Mouse (Mus musculus) ovary, postnatal 14 days (tissue): ENCODE measurements at regions not wholly inside any gene's neighbourhood (a gene's known extent, or its start where the extent isn't known, plus 50 kb on each side); places are given as distances from the start of the nearest gene placed in this dataset.

Experiments
- DNase-seq: peaks from one replicate; pipeline ENCODE4 v3.0.0; 2022; ENCODE audit warnings: low spot score

DNA sequence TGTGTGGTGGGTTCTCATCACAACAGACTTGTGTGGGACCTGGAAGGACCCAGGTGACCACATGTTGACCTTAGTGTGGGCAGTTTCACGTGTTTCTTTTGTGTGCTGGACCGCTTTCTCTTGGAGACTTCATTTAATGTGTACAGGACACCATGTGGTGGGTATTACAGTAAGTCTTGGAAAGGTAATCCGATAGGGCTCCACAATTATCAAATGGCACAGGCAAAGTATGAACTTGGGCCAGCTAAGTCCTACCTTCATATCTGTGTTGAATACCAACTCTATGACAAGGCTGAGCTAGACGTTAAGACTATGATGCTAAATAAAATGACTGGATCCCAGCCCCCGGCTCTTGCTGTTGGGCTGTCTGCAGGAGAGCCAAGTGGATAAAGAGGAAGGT lies 173.5 kb downstream of the 1500009L16Rik start:
- DNase-seq = no peak

DNA sequence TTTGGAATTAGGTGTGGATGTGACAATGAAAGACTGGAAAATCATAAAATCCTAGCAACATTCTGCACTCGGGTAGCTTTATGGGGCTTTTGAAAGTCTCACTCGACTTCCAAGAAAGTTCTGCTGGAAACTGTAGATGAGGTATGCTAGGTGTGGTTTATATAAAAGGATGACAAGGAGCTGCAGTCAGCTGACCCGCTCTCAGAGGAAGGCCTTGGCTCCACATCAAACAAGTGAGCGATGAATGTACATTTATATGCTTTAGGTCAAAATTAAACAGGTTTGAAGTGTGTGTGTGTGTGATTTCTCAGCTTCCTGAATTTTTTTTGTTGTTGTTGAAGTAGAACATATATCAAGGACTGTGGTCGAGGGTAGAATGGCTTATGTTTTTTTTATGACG lies 174.9 kb downstream of the 1500009L16Rik start:
- DNase-seq = no peak

DNA sequence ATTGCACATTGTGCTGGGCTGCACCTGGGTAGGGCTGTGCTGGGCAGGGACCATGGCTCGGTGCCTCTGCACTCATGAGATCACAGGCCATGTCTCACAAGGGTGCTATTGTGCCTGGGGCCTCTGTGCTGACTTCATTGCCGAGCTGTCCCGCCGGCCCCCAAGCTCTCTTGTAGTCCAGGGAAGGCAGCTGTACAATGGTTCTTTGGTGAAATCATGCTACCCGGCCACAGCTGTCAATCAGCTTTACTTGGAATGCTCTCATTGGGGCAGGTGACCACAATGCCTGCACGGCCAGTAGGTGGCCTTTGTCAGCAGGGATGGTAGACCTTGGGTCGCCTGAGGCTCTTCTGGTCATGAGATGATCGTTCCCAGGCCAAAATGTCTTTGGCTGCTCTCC lies 184.1 kb downstream of the 1500009L16Rik start:
- no peak for DNase-seq

DNA sequence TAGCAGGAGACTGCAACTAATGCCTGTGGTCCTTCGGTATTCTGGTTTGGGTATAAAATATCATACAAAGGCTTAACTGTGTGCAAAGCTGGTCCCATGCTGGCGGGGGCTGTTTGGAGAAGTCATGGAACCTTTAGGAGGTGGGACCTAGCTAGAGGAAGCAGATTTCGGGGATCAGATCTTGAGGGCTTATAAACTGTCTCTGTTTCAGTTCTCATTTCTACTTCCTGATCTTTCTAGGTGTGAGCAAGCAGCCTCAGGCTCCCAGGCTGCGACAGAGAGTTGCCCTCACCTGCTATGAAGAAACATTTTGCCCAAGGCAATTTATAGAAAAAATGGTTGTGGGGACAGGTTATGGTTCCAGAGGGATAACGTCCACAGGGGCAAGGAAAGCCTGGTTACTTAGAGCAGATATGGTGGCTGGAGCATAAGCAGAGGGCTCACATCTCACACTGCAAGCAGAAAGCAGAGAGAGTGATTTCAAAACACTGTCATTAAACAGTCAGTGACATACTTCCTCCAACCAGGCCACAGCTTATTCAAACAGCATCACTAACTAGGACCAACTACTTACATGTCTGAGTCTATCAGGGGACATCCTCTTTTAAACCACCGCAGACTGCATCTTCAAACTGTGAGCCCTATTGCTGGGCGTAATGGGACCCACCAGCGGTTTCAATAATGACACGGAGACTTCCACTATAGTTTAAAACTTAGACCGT lies 188.1 kb downstream of the 1500009L16Rik start:
- no peak for DNase-seq

DNA sequence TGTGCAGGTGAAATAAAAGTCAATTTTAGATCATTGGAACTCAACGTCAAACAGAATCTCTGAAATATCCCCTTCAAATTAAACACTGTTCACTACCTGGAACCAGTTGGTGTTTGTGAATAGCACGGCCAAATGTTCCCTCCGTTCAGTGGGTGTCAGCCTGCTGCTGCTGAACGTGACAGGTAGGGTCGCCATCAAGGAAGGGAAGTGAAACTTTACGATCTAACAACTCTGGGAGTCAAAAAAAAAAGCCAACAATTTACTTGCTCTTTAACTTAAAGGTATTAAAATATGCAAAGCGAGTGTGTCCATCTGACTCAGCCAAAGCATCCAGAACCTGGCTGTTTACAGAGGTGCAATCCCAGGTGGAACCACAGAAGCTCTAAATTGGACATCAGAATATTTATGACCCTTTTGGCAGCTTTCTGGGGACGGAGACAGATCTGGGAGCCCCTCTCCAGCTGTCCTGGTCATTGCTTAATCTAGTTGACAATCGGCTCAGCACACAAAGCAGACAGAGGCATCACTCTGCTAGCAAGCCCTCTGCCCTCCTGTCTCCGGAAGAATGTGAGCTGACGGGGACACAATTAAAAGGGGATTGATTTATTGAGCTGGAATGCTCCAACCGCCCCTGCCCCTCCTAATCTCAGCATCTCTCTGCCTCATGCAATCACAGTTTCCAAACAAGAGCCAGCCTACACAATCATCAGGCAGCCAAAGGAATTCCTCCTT lies 191.9 kb downstream of the 1500009L16Rik start:
- no peak for DNase-seq

DNA sequence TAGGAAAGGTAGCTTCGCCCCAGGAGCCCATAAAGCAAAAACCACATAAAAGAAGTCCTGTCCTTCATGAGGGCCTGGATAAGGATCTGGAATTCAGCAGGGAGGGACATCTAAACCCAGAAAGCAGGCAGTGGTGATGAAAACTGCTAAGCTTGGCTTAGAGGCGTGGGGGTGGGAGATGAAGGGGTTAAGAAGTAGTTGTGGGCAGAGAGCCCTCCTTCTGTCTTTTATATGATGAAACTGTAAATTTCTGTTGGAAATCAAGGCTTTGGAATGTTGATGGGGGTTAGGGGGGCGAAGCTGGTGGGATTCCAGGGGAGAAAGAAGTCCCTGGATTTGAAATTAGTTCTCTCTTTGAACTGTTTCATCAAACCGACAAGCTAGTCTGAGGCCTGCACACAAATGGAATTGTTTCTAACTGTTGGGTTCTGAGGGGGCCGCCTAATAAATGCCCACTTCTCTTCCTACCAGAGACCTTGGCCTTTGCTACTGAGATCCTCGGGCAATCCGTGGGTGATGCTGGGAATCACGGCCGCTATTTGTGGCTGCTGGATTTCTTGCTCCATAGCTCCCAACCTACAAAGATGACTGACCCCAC lies 192.6 kb downstream of the 1500009L16Rik start:
- no peak for DNase-seq

DNA sequence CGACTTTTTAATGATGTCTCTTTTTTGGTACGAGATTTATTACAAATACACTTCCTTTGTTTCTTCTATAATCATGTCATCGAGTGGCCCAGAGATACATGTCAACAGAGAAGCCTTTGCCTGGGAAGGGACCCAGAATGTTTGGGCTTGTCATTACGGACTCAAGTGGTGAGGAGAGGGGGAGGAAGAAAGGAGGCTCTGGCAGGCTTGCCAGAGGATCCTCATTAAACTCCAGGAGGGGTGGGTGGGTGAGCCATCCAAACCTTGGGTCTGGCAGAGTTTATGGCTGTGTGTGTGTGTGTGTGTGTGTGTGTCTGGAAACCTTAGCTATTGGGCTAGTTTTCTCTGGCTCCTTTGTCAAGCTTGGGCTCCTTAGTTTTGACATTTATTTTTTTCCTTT lies 204.3 kb downstream of the 1500009L16Rik start:
- DNase-seq = peak; percentile 31

DNA sequence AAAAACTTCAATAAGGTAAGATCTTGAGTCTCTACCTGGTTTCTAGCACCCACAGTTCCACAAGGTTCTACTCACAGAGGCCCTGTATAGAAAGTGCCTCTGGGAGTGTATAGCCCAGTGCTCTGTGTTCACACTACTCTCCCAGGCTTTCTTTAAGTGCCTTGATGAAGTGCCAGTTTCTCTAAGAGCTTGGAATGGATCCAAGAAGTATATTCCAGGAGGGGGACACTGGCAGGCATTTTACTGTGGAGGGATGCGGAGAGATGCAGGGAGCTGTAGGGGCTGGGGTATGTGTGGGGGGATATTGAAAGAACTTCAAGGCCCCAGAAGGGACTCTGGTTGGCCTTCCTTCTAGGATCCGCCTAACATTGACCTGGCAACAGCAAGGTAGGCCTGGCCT lies 204.9 kb downstream of the 1500009L16Rik start:
- no peak for DNase-seq

DNA sequence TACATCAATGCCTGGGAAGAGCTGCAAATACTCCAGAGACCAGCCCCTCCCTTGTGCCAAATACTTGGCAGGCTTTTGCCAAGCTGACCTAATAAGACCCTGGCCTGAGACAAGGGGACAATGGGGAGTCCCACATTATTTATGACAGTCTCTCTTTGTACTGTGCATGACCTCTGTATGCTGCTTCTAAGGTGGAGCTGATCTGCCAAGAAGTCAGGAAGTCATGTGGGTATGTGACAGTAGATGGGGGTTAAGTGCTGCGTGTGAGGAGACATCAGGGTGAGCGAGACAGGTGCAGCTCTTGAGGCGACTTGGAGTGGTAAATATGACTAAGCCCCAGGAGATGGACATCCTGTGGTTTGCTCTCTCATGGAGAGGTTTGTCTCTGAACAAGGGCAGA lies 209.1 kb downstream of the 1500009L16Rik start:
- no peak for DNase-seq

DNA sequence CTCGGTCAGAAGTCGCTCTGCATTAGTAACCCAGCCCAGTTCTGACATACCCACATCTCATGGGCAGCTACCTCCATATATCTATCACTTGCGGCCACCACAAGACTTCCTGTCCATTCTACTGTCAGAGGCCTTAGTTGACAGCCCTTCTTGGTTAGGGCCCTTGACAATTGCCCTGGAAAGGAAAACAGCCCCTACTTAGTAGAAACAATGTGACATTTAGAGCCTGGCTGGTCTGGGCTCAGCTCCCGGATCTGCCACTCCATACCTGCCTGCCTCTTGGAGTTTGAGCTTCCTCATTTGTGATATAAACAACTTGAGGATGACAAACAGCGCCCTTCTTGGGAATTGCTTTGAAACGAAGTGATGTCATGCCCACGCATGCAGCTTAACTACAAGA lies 210.5 kb downstream of the 1500009L16Rik start:
- DNase-seq = no peak

DNA sequence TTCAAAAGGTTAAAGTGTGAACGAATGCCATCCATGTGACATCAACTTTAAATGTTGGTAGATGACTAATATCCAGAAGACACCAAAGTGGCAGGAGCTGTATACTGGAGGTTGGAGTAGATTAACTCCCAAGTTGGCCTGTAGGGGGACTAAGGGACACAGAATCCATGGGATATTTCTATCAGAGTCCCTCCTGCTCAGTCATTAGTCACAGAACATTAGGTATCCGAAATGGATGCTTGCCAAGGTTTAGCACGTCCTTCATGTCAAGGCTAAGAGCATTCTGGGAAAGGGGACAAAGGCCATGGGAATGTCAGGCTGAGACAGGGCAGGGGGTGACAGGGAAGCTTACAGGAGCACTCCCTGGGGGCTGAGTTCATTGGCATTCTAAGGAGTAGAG lies 211.8 kb downstream of the 1500009L16Rik start:
- no peak for DNase-seq

DNA sequence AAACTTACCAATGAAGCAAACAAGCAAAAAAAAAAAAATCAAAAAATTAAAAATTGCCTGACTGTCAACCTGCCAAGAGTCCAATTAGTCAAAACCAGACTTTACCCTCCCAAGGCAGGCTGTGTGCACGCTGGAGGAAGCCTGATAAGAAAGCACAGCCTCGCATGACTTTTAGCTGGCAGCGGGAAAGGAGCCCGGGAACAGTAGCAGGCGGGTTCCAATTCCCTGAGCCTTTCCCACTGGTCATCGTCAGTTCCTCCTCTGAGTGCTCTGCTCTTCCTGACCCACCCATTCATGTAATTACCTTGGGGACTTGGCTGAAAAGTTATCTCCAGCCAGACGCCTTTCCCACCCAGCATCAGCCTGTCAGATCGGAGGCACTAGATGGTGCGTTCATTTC lies 214.5 kb downstream of the 1500009L16Rik start:
- no peak for DNase-seq

DNA sequence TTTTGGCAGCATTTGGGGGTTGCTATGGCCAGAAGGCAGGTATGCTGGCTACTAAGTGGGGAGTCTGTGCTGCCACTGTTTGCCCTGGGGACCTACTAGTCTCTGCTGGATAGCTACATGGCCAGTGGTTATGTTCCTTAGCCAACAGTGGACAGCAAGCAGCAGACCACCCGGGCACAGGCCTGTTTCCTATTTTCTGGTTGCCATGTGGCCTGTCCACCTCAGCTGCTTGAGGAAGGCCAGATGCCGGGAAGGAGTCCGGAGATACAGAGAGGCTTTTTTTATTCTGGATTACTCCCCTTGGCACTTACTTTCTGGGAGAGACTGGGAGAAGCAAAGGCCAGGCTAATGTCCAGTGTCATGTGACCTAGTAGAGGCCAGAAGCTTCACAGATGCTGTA lies 219.4 kb downstream of the 1500009L16Rik start:
- DNase-seq = no peak

DNA sequence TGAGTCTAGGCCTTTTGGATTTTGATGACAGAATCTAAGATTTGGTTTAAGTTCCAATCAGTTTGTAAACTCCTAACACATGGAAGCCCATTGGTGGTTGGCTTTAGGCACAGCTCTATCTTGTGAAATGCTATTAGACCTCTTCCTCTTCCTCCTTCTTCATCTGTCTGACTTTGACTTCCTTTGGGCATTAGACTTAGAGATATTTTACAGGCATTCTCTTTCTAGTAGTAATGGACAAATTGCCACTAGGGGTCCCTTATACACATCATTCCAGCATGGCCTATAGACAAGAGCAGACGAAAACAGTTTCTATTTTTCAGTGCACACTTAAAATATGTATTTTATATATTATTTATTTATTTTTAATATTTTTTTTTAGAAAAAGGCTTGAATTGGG lies 221.5 kb downstream of the 1500009L16Rik start:
- no peak for DNase-seq

DNA sequence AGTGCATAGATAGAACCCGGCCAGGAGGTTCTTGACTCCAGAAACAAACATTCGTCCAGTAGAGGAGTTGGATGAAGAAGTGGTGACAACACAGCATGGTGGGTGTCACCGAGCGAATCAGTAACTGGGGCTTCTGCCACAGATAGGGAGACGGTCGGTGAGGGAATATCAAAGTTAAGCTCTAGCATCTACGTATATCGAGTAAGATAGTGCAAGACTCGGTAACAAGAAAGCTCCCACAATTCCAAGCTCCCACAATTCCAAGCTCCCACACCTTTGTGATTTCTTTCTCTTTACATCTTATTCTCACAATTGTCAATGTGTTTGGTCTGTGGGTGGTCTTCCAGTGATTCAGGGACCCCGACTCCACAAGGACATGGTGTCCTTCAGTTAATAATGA lies 222.2 kb downstream of the 1500009L16Rik start:
- no peak for DNase-seq

DNA sequence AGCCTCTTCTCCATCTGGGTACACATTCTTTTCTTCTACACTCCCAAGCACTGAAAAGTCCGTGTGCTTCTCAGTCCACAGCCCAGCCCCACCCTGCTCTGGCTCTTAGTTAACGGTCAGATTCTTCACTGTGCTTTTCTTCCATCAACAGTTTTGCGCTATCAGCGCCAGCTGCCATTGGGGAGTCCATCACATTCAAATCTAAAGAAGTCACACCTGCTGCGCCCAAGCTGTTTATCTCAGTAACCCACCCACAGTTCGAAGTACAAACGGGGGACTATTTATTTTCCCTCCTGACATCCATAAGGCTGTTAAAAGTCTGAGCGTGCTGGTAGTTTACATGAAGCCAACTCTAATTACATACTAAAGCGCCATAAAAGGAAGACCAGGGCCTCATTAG lies 222.8 kb downstream of the 1500009L16Rik start:
- DNase-seq = no peak

DNA sequence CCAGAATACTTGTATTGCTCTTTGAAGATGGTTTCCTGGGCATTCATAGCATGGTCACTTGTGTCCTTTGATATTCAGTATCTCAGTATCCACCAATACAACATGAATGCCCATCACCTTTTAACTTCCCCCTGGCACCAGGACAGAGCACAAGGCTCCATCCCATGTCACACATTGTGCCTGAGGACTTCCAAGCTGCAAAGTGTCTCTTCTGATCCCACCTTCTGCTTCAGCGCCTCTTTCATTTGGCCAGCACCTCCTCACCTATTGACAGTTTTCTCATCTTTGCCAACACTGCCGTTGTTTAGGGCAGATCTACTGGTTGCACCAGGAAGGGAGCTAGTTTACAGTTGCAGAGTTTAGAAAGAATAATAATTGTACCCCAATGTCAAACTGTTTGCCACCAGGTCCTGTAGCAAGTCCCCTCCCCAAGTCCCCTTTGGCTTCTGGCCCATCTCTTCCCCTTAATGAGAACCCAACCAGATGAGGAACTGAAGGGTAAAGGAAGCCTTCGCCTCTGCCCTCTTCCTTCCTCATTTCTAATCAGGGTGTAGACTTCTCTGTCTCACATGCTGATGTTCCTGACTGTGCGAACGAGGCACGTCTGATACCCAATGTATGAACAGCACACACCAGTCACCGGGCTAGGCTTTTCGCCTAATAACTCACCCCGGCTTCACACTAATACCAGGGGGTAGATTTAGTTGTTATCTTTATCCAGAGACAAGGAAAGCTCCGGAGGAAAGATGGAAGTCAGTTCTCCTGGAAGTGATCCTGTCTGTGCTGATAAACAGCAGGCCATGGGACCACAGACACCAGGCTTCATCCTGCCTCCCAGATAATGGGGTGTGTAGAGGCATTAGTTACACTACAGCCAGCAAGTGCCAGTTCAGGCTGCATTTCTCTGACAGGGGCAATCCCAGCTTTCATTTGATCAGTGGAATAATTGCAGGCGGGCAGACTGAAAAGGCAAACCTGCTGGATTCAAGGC lies 223.8 kb downstream of the 1500009L16Rik start:
- DNase-seq = no peak

DNA sequence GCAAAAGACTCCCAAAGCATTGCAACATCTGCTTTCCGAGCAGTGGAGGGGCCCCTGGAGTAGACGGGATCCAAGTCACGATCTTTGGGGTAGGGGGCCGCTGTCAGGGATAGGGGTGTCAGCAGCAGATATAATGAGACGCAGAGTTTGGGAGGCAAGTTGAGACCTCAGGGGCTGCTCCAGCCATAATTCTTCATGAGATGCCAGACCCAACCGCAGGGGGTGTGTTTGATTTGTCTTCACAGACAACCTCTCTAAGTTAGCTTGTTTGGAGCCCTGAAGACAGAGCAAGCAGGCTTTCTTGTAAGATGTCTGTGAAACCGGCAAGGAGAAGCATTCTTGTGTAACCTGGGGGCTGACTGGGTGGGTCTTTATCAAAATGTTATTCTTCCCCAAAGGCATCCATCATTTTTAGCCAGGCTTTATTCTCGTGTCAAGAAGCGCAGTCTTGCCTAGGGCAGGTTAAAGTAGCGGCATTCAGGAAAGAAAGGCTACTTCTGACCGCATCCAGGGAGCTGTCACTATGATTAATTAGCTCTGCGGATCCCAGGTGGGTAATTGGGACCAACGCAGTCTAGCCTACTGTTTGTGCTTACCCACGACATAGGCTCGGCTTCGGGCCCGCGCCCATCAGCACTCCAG lies 234.6 kb downstream of the 1500009L16Rik start:
- no peak for DNase-seq

DNA sequence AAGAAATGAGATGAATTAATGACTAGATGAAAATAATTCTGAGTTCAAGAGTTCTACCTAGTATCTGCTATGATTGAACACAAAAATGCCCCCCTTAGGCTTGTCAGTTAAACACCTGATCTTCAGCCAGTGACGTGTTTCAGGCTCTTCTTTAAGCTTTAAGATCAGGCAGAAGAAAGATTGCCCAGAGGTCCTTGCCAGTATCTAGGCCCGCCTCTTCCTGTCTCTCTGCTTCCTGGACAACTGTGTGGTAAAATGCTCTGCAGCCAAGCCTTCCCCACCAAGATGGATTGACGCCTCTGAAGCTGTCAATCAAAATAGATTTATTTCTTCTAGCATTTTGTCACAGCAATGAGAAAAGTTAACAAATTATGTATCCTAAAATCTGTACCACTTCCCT lies 235.7 kb downstream of the 1500009L16Rik start:
- DNase-seq = no peak

DNA sequence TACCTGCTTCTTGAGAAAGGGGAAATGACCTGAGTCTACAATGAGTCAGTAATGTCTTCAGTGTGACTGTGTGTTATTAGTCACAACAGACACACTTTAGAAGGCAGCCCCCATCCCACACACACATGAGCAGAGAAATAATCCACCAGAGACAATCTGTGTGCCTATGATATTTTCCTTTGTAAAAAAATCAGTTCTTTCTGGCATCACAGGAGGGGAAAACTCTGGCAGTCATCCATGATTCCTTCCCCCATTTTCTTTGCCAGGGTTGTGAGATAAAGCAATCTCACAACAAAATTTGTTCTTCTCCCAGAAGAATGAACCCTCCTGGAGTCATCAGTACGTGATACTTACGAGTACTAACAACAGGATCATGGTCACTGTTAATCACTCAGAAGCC lies 236.2 kb downstream of the 1500009L16Rik start:
- DNase-seq = no peak

DNA sequence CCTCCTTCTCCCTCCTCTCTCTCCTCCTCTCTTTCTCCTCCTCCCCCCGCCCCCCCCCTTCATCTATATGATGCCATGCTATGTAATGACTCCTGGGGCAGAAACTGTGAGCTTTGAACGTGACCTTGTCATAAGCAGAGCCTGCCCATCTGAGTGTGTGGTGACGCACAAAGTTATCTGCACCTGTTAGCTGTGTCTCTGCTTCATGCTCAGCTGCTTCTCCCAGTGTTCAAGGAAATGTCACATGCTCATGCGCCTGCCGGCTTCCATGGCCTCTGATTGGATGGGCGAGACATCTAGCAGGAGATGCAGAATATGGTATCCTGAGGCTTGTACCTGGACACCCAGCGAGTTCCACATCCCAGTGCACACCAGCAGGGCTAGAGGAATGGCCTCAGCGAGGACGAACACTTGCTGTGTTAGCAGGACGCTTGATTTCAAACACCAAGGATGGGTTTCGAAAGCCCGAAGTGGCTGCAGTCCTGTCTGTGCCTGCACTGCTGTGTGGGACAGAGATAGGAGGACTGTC lies 240.6 kb downstream of the 1500009L16Rik start:
- DNase-seq = no peak
